Mouse (Mus musculus) liver, embryonic 13.5 days (tissue): ENCODE data around the gene Ccdc187. TPM values are rescaled to one million over a fixed set of nuclear protein-coding genes. Genes with fewer than 3 reads are reported as not detected.

ENCODE experiments used
- ATAC-seq: fragments of 200-750 bp; cut with Nextera tagmentation; 2 replicates; pipeline ENCODE4 v1.8.0; 2017; ENCODE audit warnings: low read depth, mild to moderate bottlenecking, moderate number of reproducible peaks, moderate library complexity
- DNase-seq: peaks from one replicate; pipeline ENCODE4 v3.0.0; 2022
- H3K27ac ChIP-seq: fragments of 300-500 bp; sonication (generic); 2 replicates; pipeline ENCODE4 v1.5.1; 2015; ENCODE audit warnings: moderate library complexity, mild to moderate bottlenecking, inconsistent platforms
- H3K27me3 ChIP-seq: fragments of 300-500 bp; sonication (generic); 2 replicates; pipeline ENCODE4 v1.6.1; 2015; ENCODE audit warnings: mild to moderate bottlenecking, inconsistent platforms
- H3K36me3 ChIP-seq: fragments of 300-500 bp; sonication (generic); 2 replicates; pipeline ENCODE4 v1.6.1; 2015; ENCODE audit warnings: mild to moderate bottlenecking, inconsistent platforms
- H3K4me1 ChIP-seq: fragments of 300-500 bp; sonication (generic); replicated peaks from 2 replicates; pipeline ENCODE4 v1.6.1; 2015; ENCODE audit warnings: inconsistent platforms
- H3K4me2 ChIP-seq: fragments of 300-500 bp; sonication (generic); 2 replicates; pipeline ENCODE4 v1.6.1; 2015; ENCODE audit warnings: inconsistent platforms, mild to moderate bottlenecking, moderate library complexity
- H3K4me3 ChIP-seq: fragments of 300-500 bp; sonication (generic); replicated peaks from 2 replicates; pipeline ENCODE4 v1.5.1; 2015; ENCODE audit warnings: mild to moderate bottlenecking, inconsistent platforms
- H3K9ac ChIP-seq: fragments of 300-500 bp; sonication (generic); 2 replicates; pipeline ENCODE4 v1.6.1; 2015; ENCODE audit warnings: mild to moderate bottlenecking, inconsistent platforms
- H3K9me3 ChIP-seq: fragments of 300-500 bp; sonication (generic); replicated peaks from 2 replicates; pipeline ENCODE4 v1.6.1; 2016; ENCODE audit warnings: inconsistent platforms
- WGBS: fragments of 180-500 bp; shearing (Covaris S2); methylation state at CpG from one replicate; pipeline ENCODE4 v1.1.7; 2015; ENCODE audit not compliant: insufficient replicate concordance; 5-methylcytosine and 5-hydroxymethylcytosine counted together
- polyA plus RNA-seq: library from polyadenylated mRNA; unstranded; fragments of >200 nt; fragmentation: Nextera tagmentation; extraction: Ambion mirVana; gene quantifications from 2 replicates; pipeline ENCODE4 v1.2.1, GENCODE M21; 2015

Gene Ccdc187
- polyA plus RNA-seq, 1 experiment from 2014 or later, result 0.03 TPM

GRCm38 (mm10) chr2:26315925-26316311, 21.6 kb upstream of the Ccdc187 start:
- peak overlapping the region; percentile 70 for H3K9ac ChIP-seq
- peak overlapping the region; percentile 82 for H3K4me2 ChIP-seq
- H3K4me3 ChIP-seq, result peak overlapping the region; percentile 66
- peaks cover 28% of the 10 kb centered on the region for H3K27me3 ChIP-seq
- H3K27ac ChIP-seq, result 0 out of 2 replicates have a peak overlapping the region, but pooled peaks have one; percentile 23
- DNase-seq, result no peak
- no peaks in the 10 kb centered on the region for H3K9me3 ChIP-seq
- 9% methylated on average over 11 of the region's 11 CpGs for WGBS
- peaks cover 17% of the 10 kb centered on the region for H3K4me1 ChIP-seq
- peak; percentile 29 for ATAC-seq
- no peaks in the 10 kb centered on the region for H3K36me3 ChIP-seq

GRCm38 (mm10) chr2:26315072-26315924, 20.9 kb upstream of the Ccdc187 start, which contains the start of gene Gpsm1:
Gene Gpsm1 (plus strand): TSS chr2:26315515.
- Histone ChIP-seq H3K9ac (peak within 1 kb of the TSS; percentile 70), H3K4me2 (peak within 1 kb of the TSS; percentile 82), H3K27ac (peak within 1 kb of the TSS; percentile 35), H3K27me3 (peaks cover 28% of the 10 kb centered on the region), H3K36me3 (no peaks in the 10 kb centered on the region), H3K4me3 (peak within 1 kb of the TSS; percentile 66), H3K4me1 (peaks cover 17% of the 10 kb centered on the region), H3K9me3 (no peaks in the 10 kb centered on the region)
- peak; percentile 55 for ATAC-seq
- DNase-seq, result peak; percentile 28
- under 1% methylated on average over 56 of the region's 66 CpGs for WGBS

GRCm38 (mm10) chr2:26314281-26315071, 20.1 kb upstream of the Ccdc187 start:
- Histone ChIP-seq H3K27me3 (peaks cover 28% of the 10 kb centered on the region), H3K4me1 (peaks cover 17% of the 10 kb centered on the region), H3K36me3 (no peaks in the 10 kb centered on the region), H3K4me3 (no peak overlapping the region), H3K9me3 (no peaks in the 10 kb centered on the region), H3K4me2 (peak overlapping the region; percentile 82; the same call in 1 of the 2 replicates), H3K27ac (peak overlapping the region; percentile 35), H3K9ac (no peak overlapping the region)
- DNase-seq, result no peak
- no peak for ATAC-seq
- 63% methylated on average over 13 of the region's 13 CpGs for WGBS

- H3K4me2 ChIP-seq, result no peak overlapping the region
- peaks cover 28% of the 10 kb centered on the region for H3K27me3 ChIP-seq
- WGBS, result 61% methylated on average over 1 of the region's 1 CpGs
- no peak overlapping the region for H3K27ac ChIP-seq
- no peak overlapping the region for H3K4me3 ChIP-seq
- H3K9ac ChIP-seq, result no peak overlapping the region
- H3K36me3 ChIP-seq, result no peaks in the 10 kb centered on the region
- DNase-seq (no peak), ATAC-seq (no peak)
- H3K4me1 ChIP-seq, result peaks cover 17% of the 10 kb centered on the region
- no peaks in the 10 kb centered on the region for H3K9me3 ChIP-seq
Observed at GRCm38 (mm10) chr2:26313394-26313793, 19.0 kb upstream of the Ccdc187 start.

- Histone ChIP-seq H3K36me3 (no peaks in the 10 kb centered on the region), H3K4me3 (no peak overlapping the region), H3K4me1 (peaks cover 17% of the 10 kb centered on the region), H3K27ac (no peak overlapping the region), H3K27me3 (peaks cover 25% of the 10 kb centered on the region), H3K9me3 (no peaks in the 10 kb centered on the region), H3K4me2 (no peak overlapping the region), H3K9ac (no peak overlapping the region)
- WGBS, result 44% methylated on average over 2 of the region's 2 CpGs
- DNase-seq (no peak), ATAC-seq (no peak)
Observed at GRCm38 (mm10) chr2:26312812-26313211, 18.5 kb upstream of the Ccdc187 start.

GRCm38 (mm10) chr2:26311936-26312335, 17.6 kb upstream of the Ccdc187 start:
- ATAC-seq, result no peak

GRCm38 (mm10) chr2:26309739-26310138, 15.4 kb upstream of the Ccdc187 start:
- ATAC-seq (no peak), DNase-seq (no peak)
- Histone ChIP-seq H3K9me3 (no peaks in the 10 kb centered on the region), H3K4me2 (no peak overlapping the region), H3K9ac (no peak overlapping the region), H3K27ac (no peak overlapping the region; the same call in 1 of the 2 replicates), H3K27me3 (peaks cover 2% of the 10 kb centered on the region; the same call in 1 of the 2 replicates), H3K36me3 (no peaks in the 10 kb centered on the region), H3K4me3 (no peak overlapping the region), H3K4me1 (peaks cover 3% of the 10 kb centered on the region; the same call in 1 of the 2 replicates)
- 52% methylated on average over 10 of the region's 10 CpGs for WGBS

More at GRCm38 (mm10) chr2:26311936-26312335, 17.6 kb upstream of the Ccdc187 start:
- 55% methylated on average over 5 of the region's 5 CpGs for WGBS
- peaks cover 19% of the 10 kb centered on the region for H3K27me3 ChIP-seq
- H3K4me1 ChIP-seq, result peaks cover 17% of the 10 kb centered on the region
- DNase-seq, result no peak
- no peak overlapping the region for H3K27ac ChIP-seq
- no peak overlapping the region for H3K4me3 ChIP-seq
- H3K4me2 ChIP-seq, result no peak overlapping the region
- H3K9me3 ChIP-seq, result no peaks in the 10 kb centered on the region
- no peak overlapping the region for H3K9ac ChIP-seq
- H3K36me3 ChIP-seq, result no peaks in the 10 kb centered on the region

- no peaks in the 10 kb centered on the region for H3K9me3 ChIP-seq
- H3K4me3 ChIP-seq, result no peak overlapping the region
- H3K36me3 ChIP-seq, result no peaks in the 10 kb centered on the region
- no peak overlapping the region for H3K9ac ChIP-seq
- DNase-seq (no peak), ATAC-seq (no peak)
- H3K27ac ChIP-seq, result no peak overlapping the region
- H3K27me3 ChIP-seq, result no peaks in the 10 kb centered on the region; the same call in 1 of the 2 replicates
- H3K4me2 ChIP-seq, result no peak overlapping the region
- WGBS, result 58% methylated on average over 3 of the region's 3 CpGs
- no peaks in the 10 kb centered on the region for H3K4me1 ChIP-seq
Observed at GRCm38 (mm10) chr2:26306702-26307101, 12.3 kb upstream of the Ccdc187 start.

- Histone ChIP-seq H3K4me2 (no peak overlapping the region), H3K4me3 (no peak overlapping the region), H3K36me3 (no peaks in the 10 kb centered on the region), H3K9ac (no peak overlapping the region), H3K9me3 (no peaks in the 10 kb centered on the region), H3K4me1 (no peaks in the 10 kb centered on the region), H3K27ac (no peak overlapping the region), H3K27me3 (no peaks in the 10 kb centered on the region; the same call in 1 of the 2 replicates)
- WGBS, result 54% methylated on average over 2 of the region's 2 CpGs
- ATAC-seq (no peak), DNase-seq (no peak)
Observed at GRCm38 (mm10) chr2:26305555-26305954, 11.2 kb upstream of the Ccdc187 start.

- no peak overlapping the region for H3K9ac ChIP-seq
- H3K4me1 ChIP-seq, result no peaks in the 10 kb centered on the region
- no peak overlapping the region for H3K27ac ChIP-seq
- ATAC-seq (no peak), DNase-seq (no peak)
- H3K4me3 ChIP-seq, result no peak overlapping the region
- 23% methylated on average over 1 of the region's 1 CpGs for WGBS
- no peaks in the 10 kb centered on the region for H3K36me3 ChIP-seq
- H3K9me3 ChIP-seq, result no peaks in the 10 kb centered on the region
- H3K27me3 ChIP-seq, result peaks cover 8% of the 10 kb centered on the region
- no peak overlapping the region for H3K4me2 ChIP-seq
Observed at GRCm38 (mm10) chr2:26304711-26305110, 10.4 kb upstream of the Ccdc187 start.

GRCm38 (mm10) chr2:26302005-26302503, 7.7 kb upstream of the Ccdc187 start:
- H3K9ac ChIP-seq, result no peak overlapping the region
- no peak overlapping the region for H3K27ac ChIP-seq
- 0 out of 2 replicates have a peak, but pooled peaks cover 6% of the 10 kb centered on the region for H3K4me1 ChIP-seq
- H3K4me3 ChIP-seq, result no peak overlapping the region
- DNase-seq, result no peak
- no peak for ATAC-seq
- peaks cover 18% of the 10 kb centered on the region; the same call in 1 of the 2 replicates for H3K27me3 ChIP-seq
- H3K4me2 ChIP-seq, result no peak overlapping the region
- H3K36me3 ChIP-seq, result no peaks in the 10 kb centered on the region
- WGBS, result 72% methylated on average over 10 of the region's 10 CpGs
- H3K9me3 ChIP-seq, result no peaks in the 10 kb centered on the region
